Mouse (Mus musculus) urinary bladder, adult 18-20 months (tissue): ENCODE results near the gene Lyst.
"Not testable (repeated sequence)": the region's sequence is repeated elsewhere in the genome, so short reads cannot be mapped to it uniquely, and the experiment has no call there.

Experiments
- DNase-seq, 2 experiments: peaks; one replicate each; pipeline ENCODE4 v3.0.0; 2022; ENCODE audit warnings: low spot score in 2 of 2, mixed read lengths in 2 of 2

Lyst gene

DNA sequence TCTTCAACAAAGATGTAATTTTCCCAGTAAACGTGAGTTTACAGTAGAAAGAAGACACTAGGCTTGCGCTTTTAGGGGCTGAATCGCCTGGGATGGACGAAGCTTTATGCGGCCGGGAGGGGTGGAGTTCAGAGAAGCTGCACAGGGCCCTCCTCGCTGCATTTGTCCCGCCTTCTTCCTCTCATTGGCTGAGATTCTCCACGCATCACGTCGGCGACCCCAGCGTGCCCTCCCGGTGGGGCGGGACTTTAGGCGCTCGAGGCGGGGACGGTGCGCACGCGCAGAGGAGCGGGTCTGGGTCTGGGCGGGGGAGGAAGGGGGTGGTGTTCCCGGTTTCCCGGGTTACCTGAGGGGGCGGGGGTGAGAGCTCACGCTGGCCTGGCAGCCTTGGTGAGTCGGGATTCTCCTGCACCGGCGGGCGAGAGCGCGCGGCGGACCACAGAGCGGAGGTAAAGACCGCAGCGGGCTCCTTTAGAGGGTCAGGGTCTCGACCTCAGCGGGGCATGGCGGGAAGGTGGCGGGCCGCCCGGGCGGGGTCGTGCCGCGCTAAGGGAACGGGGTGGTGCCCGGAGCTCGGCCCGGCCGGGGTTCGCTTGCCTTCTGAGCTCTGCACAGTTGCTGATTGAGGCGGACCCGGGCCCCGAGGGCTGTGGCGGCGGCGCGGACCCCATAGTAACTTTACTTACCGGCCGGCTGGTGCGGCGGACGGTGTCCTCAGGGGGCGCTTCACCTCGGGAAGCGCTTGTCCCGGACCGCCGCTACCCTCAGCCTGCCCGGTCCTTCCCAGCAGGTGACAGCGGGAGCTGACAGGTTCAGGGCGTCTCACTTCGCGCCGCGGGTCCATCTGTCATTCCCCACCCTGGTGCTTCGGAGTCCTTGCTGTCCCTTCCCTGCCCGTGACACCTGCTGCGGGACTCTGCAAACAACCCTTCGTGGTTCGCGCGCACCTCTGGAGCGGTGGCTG is at the start of gene Lyst:
Lyst (plus strand) TSS at position 350 of the 964 bp plus-strand sequence.
- peak; percentile 94 to 99 for DNase-seq

DNA sequence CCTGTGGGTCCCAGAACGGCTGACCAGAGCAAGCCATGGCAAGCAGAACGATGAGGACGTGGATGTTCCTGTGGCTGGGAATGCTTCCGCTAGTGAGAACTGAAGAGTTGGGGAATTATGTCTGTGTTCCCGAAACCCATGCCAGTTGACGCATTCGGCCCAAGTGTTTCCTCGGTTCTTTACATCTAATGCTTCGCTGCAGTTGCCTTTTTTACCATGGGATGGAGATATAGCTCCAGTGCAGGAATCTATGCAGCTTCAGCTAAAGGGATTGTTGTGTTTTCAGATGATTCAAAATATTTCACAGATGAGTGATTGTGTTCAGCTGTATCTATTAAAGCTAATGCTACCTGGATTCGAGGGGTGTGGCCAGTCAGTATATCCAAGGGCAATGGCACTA is 47.1 kb upstream of the Lyst start:
- not testable (repeated sequence) for DNase-seq

DNA sequence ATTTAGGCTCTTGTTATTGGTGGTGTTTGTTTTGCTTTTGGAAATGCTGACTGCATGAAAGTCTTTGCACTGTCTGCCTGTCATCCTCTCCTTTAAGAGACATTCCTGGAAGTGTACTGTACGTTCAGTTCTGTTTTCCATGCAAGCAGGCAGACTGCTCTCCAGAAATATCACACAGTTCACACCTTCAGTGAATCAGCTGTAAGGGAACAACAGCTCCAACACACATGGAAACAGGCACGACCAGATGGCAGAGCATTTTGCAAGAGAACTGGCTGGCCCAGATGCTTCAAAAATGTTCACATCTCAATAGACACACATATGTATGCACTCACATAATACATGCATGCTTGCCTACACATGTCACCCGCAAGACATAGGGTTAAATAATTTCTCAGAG is 43.4 kb upstream of the Lyst start:
- DNase-seq = no peak

DNA sequence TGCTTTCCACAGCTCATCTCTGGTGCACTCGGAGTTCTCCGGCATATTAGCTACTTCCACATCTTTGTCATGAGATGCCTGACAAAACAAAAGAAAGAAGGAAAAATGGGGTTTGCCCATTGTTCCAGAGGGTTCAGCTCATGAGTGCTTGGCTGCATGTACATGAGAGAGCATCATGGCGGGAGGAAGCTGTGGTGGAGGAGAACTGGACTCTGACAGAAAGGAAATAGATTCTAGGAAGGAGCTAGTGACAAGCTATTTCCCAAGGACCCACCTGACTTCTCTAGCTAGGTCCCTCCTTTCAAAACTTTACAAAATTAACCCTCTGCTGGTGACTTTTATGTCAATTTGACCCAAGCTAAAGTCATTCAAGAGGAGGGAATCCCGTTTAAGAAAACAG is 42.3 kb upstream of the Lyst start:
- no peak for DNase-seq

DNA sequence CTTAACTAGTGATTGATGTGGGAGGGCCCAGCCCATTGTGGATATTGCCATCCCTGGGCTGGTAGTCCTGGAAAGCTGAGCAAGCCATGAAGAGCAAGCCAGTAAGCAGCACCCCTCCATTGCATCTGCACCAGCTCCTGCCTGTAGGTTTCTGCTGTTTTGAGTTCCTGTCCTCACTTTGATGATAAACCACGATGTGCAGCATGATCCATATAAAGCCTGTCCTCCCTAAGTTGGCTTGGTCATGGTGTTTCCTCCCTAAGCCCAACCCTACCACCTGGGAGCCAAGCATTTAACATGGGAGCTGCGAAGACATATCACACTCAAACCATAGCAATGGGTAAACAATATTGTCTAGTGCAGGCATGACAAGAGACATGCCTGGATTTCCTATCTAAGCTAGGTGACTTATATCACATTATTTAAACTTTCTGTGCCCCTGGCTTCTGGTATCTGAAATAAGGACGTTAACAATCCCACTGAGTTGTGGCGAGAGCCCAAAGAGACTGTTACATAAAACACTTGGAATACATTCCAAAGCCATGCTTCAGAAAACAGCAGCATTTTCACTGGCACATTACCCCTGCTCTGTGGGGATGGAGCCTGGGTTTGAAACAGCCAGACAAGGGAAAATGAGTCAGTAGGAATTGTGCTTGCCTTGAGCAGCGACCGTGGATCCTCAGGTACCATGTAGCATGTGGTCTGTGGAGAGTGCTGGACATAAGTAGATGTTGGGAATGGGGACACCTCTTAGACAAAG is 41.6 kb upstream of the Lyst start:
- DNase-seq = no peak

DNA sequence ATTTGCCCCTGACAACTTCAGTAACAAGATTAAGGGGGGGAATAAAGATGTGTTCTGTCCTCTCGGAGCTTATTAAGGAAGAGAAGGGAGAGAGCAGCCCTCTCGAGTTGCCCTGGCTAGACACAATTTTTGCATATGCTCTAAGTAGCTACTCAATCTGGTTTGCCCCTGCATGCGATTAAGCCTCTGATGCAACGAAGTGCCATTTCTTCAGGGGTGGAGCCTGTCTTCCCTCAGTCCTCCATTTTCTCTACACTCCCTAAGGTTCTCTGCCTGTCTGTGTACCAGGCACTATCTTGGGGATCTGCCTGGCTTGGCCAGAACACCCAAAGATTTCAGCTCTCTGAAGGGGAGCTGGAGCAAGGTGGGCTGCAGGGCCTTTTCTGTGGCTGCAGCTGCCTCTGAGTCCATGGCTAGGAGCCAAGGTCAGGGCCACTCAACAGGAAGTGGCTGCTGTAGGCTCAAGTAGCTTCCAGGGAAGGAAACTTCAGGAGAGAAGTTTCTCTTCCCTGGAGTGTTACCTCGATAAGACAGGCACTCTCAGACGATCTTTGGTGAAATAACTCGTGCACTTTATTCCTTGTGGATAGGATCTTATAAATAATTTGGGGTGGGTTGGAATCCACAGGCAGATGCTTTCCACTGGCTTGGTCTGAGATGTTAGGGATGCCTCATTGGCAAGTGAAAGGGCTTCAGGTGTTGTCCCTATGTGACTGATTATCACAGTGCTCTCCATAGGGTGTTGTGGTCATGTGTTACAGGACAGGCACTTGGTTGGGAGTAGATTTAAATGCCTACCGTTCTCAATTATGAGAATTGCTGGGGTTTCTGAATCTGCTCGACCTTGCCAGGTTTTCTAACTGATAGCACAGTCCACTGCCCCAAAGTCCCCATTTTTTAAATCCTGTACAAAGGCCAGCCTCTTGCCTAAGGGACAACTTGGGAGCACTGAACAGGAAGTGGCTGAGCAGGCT is 40.2 kb upstream of the Lyst start:
- no peak for DNase-seq

DNA sequence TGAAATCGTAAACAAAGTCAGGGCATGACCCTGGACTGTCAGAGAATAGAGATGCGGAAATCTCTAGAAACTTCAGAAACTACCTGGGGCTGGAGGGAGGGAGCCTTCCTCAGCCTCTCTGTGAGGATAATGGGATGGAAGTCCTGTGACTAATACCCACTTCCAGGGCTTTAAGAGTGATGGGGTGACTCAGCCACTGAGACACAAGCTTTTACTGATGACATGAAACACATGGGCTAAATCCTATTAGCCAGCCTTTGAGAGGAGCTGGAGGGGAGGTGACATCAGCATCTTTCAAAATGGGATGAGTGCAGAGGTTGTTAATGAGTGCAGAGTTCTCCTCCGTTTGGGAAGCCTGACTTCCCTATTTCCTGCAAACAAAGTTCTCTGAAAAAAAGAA is 38.2 kb upstream of the Lyst start:
- no peak for DNase-seq

DNA sequence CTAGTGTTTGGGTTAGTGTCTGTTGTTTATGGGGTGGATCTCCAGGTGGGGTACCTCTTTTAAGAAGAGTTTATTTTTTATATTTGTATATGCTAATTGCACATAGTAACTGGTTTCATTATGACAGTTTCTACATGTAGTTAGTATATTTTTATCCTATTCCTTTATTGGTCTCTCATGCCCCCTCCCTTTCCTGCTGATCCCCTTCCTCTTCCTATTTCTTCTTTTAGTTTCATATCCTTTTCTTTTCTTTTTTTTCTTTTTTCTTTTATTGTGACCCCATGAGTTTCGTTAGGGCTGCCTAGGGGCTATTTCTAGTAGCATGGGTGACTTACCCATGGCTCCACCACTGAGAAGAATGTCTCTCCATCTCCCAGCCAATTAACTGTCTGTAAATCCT is 36.5 kb upstream of the Lyst start:
- DNase-seq = no peak

DNA sequence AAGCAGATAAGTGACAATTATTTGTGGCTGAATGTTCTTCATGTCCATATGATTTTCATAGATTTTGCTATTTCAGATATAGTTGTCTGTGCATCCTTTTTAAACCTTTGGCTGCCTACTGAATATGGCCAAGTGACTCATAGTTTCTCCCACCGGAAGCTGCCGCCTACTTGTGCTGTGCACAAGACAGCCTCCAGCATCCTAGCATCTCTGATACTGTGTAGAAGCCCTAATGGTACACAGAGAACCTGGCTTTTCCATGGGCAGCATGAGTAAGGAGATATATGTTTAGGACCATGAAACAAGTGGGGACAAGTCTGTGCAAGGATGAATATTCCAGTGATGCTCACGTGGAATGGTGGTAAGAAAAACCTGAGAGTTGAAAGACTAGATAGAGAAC is 35.0 kb upstream of the Lyst start:
- DNase-seq = no peak

DNA sequence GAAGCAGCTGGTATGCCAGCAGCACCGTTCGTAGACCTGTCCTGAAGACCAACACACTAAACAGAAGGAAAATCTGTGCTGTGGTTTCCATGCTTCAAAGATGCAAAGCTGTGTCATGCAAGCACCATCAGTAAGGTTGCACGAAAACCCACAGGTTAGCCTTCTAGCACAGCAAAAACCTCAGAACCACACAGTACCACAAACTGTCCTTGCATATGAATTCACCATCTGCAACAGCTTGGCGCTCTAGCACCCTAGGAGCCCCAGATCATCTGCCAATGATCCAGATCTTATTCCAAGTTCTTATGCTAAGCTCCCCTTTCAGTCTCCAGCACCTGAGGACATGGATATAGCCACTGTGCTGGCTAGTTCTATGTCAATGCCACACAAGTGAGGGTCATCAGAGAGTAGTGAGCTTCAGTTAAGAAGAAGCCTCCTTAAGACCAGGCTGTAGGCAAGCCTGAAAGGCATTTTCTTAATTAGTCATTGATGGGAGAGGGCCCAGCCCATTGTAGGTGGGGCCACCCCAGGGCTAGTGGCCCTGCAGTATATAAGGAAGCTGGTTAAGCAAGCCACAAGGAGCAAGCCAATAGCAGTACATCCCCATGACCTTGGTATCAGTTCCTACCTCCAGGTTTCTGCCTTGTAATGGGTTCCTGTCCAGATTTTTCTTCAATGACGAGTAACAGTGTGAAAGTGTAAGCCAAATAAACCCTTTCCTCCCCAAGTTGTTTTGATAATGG is 33.0 kb upstream of the Lyst start:
- no peak for DNase-seq

DNA sequence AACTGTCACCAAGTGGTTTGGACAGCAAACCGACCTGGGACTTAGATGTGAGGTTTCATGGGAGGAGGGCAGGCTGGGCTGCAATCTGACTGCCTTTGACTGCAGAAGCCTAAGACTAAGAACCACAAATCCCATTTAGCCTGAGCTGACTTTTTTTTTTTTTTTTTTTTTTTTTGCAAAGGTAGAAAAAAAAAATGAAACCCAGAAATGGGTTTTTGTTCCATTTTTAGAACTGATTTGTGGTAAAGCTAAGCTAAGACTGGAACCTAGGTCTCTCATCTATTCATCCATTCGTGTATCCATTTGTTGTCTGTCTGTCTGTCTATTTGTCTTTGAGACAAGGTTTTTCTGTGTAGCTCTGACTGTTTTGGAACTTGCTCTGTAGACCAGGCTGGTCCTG is 31.9 kb upstream of the Lyst start:
- no peak for DNase-seq

DNA sequence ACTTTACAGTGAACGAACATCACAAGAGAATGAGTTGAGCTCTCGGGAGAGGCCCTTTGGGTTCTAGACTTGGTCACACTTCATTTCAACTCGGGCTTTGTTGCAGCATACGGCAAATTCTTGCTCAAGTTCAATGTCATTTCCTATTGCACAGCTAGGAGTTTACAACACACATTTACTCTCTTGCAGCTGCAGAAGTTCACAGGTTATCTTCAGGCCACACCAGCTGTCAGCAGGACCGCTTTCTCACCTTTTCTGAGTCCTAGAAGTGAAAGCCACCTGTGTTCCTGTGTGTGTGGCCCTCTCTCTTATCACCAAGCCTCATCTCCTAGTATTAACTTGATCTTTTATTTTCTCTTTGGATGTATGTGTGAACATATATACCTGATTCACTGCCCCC is 31.3 kb upstream of the Lyst start:
- no peak for DNase-seq

DNA sequence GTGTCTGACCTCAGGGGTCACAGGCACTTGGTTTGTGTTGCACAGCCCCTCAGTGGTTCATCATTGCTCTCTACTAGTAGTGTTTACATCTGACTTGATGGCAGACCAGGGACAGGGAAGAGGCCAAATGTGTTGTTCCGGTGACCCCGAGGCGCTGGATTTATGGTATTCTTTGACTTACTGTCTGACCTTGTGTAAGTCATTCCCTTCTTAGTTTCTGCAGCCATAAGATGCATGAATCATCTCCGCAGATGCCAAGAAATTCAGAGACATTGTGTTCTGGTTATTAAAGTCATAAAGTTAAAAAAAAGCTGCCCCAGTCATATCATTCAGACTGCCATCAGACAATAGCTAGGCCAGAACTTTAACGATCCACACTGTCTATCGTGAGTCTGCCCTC is 27.6 kb upstream of the Lyst start:
- no peak for DNase-seq

DNA sequence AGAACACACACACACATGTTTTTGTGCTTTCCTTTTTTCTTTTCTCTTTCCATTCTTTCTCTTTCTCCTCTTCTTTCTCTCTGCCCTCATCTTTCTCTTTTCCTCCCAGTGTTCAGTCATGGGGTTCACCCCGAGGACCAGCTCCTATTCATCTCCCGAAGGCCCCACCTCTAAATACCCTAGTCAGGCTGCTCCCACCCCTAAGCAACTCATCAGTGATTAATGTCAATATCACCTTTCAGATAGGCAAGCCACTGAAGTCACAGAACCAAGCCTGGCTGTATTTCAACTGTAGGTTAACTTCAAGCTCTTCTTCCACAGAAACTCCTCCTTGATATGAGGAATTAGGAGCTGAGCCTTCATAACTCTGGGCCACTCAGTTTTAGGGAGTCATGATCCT is 26.1 kb upstream of the Lyst start:
- DNase-seq = no peak

DNA sequence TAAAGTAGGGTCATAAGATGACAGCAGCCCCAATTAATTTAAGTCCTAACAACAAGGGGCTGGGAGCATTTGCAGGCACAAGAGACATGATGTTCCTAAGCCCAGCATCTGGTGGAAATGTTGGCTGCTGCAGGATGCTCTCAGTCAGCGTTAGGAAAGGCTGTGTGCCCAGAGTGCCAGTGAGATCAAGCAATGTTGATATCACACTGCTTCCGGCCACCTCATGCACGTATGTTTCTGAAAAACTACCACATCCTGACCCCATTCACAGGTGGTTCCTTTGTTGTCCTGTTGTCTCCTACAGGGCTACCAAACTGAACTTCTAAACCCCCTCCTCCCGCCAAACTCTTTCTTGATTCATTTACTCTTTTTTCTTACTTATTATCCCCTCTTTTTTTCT is 25.7 kb upstream of the Lyst start:
- no peak for DNase-seq

DNA sequence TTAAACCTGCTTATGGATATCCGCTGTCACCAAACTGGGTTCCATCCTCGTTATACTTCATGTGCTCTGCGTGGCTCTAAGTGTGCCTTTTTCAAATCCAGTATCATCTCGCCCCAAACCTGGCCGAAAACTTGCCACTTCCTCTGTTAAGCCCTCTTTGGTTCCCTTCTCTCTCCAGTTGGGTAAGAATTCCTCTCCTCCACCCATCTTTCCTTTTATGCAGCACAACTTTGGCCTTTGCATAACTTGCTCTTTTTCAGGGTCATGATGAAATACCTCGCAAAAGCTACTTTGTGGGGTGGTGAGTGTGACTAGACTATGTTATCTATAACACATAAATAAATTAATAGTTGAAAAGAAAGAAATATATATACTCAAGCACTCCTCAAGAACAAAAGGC is 22.6 kb upstream of the Lyst start:
- no peak for DNase-seq

DNA sequence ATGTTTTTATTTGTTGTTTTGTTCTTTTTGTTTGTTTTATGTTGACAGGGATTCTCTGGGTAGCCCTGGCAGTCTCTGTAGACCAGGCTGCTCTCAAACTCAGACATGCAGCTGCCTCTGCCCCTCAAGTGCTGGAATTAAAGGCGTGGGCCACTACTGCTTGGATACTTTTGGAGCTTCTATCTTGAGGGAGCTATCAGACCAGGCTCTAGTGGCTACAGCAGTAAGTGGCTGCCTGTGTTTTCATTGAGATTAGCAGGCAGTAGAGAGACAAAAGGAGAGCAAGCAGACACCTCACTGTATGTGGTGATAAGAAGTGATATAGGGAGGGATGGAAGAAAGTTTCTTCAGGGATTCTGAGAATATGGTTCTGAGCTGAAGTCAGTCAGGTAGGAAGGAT is 21.4 kb upstream of the Lyst start:
- no peak for DNase-seq

DNA sequence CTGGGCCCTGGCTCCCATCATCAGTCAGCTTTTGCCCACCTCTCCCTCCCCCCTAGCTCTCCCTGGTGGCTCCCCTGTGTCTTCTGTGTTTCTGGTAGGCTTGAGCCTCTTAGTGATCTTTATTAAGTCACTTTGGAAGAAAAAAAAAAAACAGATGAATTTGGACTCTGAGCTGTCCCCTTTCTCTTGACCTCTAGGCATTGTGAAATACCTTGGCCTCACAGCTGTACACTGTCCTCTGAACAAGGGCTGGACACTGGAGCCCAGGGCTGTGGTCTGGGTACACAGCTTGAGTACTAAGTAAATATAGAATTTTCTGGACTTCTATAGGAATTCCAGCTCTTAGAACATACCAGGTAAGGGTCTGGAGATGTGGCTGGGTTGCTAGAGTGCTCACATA is 20.6 kb upstream of the Lyst start:
- no peak for DNase-seq

DNA sequence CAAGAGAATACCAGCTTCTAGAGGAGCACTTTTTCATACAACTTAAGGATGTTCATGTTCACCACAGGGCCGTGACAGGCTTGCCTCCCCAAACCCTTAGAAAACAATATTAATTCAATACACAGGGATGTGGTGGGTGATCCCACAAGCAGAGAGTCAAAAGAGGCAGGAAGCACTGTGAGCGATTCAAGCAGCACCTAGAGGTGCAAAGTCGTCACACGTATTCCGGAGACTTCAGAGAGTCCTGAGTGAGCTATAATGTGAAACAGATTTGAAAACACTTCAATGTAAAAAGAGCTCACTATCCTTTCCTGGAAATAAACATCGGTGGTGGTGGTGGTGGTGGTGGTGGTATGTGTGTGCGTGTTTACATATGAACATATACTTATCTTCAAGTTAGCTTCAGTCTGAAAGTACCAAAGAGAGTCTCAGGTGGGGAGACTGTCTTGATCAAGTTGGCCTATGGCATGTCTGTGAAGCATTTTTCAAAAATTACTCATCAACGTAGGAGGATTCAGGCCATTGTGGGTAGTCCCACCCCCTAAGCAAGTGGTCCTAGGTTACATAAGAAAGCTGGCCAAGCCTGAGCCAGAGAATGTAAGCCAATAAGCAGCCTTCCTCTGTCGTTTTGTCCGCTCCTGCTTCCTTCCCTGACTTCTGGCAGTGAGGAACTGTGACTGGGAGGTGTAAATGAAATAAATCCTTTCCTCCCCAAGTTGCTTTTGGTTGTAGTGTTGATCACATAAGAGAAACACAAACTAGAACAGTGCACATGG is 17.9 kb upstream of the Lyst start:
- no peak for DNase-seq

DNA sequence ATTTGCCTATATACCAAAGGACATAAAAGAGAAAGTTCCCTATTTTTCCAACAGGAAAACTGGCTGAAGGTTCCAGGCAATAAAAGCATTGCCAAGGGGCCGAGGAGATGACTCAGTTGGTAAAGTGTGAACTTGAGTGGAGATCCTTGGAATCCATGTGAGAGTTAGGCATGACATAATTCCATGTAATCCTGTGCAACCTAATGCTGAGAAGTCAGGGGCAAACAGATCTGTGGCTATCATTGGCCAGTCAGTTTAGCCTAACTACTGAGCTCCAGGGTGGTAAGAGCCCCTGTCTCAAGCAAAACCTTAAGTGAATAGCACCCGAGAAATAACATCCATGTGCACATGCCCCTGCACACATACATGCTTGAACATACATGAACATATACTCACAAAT is 17.3 kb upstream of the Lyst start:
- DNase-seq = no peak
